Mouse (Mus musculus) lung, postnatal 4 days (tissue): ENCODE measurements around the gene Gm17571.
A peak's percentile ranks its signal among the peaks of the same experiment; 100 is the strongest.

Experiments used
- DNase-seq, 2 experiments: peaks; one replicate each; pipeline ENCODE4 v3.0.0; 2021

The Gm17571 gene

DNA sequence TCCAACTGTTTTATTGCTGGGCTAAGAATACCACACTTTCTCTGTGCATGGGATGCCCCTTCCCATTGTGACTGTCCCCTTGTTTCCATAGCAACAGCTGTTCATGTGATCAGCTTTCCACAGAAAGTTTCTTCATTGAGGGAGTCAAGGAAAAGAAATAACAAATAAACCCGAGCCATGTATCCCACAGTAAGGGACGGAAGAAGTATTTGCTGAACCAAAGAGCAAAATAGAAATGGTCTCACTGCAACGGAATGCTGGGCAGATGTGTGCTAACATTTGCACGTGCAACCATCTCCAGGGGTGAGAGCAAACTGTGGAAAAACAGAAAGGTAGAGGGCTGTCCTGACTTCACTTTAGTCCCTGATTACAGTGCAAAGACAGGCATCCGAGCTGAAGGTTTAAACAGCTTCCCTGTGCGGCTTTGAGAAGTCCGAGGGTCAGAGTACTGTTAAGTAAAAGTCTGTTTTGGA, 8.1 kb upstream of the Gm17571 start:
- peak in 1 of 2 experiments; percentile 33 for DNase-seq

DNA sequence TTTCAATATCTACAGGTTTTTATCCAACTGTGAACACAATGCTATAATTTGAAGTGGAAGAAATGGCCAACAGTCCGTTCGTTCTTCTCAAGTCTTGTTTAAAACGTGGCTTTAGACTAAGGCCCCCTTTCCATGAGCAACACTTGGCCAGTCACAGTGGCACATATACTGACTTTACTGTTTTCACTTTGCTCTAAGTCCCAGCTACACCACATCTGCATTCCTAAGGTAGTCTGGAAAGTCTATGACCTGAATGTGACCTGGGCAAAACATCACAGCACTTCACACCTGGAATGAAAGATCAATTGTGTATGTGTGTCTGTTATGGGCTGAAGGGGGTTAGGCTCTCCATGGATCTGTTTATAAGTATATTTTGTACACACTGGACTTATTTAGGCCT, 2.2 kb upstream of the Gm17571 start:
- no peak for DNase-seq

DNA sequence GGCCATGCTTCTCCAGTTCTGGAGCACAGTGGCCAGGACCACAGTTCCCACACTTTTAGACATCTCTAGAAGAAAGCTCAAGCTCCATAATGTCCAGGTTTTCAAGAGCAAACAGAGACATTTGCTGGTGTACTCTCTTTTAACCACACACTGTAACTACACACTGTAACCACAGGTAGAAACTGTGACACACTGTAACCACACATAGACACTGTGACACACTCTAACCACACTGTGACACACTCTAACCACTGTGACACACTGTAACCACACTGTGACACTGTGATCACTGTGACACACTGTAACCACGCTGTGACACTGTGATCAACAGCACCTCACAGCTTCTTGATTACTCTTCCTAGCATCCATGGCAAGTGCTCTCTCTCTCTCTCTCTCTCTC, 317 bp downstream of the Gm17571 start:
- no peak for DNase-seq

DNA sequence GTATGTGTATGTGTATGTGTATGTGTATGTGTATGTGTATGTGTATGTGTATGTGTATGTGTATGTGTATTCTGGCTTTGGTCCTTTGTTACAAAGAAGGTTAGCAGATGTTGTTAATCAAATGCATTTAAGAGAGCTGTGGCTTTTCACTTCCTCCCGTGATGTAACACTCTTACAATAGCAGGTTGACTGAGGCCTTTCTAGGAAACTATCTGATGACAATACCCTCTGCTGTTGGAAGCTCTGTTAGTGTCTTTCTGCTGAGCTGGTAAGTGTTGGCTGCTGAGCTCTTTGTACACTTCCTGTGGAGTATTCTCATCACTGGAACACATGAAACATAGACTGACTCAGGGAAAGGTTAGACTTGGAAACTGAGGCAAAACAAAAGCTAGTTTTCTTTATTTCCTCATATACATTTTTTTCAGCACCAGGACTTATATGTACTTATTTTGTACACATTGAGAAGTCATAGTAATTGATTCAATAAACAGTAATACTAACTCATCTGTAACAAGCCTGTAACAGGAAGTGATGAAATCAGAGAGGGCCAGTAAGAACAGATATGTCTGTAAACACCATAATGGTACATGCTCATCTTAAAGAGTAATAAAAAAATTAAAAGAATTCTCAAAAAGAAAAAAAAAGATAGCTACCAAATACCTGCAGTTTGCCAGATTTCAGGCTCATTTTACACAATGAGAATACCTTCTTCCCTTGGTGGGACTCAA, 2.9 kb downstream of the Gm17571 start:
- no peak for DNase-seq

DNA sequence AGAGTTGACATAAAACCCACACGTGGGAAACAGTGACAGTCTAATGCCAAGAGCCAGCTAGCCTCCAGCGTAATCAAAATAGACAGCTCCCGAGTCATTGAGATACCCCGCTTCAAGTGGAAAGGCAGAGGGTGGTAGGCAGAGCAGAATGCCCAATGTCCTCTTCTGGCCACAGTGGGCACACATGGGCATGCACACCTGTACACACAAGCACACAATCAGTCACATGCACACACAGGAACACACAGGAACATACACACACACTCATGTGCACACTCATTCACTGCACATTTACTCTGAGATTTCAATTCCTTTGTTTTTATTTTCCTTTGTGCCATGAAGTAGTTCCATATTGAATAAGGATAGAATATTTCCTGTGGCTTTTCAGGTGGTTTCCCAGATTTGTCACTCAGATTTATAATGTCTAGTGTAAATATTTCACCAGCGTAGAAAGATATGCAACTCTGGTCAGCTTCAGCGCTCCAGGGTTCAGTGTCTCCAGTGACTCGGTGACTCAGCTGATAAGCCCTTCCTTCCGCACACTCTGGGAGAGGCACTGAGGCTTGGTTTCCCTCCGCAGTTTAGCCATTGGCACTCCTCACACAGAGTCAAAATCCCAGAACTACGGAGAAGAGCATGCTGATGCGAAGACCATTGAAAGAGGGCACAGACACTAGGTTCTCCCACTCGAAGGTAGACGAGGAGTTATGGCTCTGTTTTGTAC, 4.4 kb downstream of the Gm17571 start:
- no peak for DNase-seq

DNA sequence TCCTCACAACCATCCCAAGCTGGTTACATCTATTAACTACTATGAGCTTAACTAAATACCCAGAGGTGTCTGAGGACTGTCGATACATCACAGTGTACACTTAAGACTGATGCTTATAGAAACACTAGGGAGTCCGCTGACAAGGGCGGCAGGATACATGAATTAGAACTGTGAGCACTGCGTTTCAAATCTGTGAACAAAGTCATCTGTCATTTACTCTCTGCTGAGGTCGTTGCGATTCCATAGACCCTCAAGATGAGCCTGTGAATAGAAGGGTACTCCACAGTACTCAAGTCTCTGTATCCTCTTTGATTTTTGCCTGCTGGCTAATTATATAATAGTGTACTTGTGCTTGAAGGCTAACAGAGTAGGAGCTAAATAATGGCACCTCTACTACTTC, 5.6 kb downstream of the Gm17571 start:
- DNase-seq: no peak

DNA sequence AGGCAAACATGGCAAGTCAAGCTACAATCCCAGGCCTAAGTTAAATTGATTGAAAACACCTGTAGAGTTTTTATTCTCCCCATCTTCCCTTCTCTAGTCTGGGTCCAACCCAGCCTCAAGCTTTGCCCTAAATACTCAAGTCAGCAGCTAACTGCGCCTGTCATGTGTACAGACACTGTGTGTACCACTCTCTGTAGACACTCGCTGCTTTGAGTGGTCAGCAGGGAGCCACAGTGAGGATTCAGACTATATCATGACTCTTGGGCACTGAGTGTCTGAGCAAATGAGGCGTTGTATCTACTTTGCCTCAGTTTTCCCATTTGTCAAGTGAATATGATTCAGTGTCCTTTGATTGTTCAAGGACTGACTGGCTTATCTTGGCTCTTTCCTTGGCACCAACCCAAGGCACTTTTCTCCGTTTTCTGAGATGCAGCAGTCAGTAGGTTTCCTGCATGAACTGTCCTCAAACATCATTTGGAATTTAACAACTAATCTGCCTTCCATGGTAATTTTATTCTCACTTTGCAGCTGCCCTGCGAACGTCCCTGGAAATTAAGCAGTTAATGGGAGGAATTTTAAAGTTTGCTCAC, 13.0 kb downstream of the Gm17571 start:
- no peak for DNase-seq

DNA sequence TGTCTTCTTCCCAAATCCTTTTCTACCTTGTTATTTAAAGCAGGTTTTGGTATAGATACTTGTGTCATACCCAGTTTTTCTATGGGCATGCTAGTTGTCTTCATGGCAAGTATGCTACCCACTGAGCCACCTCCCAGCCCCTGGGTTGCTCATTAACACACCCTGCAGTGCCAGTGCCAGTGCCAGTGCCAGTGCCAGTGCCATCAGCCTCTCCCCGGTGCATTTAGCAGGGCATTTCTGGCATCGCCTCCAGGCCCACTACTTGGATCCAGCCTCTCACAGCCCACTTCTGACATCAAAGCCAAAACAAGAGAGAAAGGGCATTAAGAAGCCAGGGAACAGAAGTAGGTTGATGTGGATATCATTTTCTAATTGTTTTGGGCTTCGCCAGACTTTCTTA, 14.9 kb downstream of the Gm17571 start:
- no peak for DNase-seq

DNA sequence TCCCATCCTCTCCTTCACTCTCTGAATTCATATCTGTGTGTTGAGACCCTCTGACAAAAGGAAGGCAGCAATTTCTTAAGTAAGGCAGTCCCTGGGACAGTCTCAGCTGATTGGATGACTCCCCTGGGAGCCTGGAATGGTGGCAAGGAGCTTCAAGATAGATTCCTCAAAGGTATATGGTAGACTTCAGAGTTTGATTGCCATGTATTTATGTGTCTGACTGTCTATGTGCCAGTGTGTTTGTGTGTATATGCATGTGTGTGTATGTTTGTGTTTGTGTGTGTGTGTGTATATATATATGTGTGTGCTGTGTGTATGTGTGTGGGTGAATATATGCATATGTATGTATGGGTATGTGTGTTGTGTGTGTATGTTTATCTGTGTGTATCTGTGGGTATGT, 15.8 kb downstream of the Gm17571 start:
- no peak for DNase-seq

DNA sequence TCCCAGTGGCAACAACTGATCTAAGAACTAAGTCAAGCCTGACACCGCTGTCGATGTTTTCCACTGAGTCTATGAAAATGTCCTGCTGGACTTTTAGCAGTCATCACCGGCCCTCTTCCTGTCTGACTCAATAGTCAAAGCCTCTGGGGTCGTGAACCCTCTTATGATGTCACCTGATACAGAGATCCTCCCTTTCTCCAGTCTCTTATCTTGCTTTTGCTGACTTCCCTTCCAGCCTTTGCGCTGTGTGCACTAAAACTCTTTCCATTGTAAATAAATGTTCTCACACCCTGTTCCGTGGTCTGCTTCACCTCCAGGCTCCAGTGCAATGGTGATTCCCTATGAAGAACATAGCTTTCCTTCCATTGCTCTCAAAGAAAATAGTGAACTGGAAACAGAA, 16.3 kb downstream of the Gm17571 start:
- DNase-seq: peak in 1 of 2 experiments; percentile 27

DNA sequence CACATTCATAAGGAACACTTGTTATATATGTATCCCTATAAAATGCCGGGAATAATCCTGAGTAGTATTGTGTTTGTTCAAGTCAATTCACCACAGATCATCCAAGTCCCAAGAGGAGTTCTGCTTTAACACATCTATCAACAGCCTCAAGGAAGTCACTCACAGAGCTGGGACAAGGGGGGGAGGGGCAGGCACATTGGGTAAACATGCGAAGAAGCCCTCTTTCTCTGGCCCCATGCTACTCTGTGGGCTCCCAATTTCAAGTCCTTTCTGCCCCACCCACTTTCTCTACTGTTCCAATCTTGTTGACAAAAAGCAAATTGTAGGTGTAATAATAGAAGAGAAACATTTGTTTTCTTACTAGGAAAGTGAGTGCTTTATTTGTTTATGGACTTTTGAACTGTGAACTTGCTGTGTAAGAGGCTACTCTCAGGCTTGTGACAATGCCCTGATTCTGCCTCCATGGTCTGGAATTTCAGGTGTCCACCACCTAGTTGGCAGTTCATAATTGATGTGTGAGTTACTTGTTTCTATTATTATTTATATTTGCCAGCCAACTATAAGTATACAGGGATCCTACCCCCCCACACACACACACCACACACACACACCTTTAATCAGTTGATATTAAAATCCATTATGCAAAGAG, 17.0 kb downstream of the Gm17571 start:
- DNase-seq: no peak

DNA sequence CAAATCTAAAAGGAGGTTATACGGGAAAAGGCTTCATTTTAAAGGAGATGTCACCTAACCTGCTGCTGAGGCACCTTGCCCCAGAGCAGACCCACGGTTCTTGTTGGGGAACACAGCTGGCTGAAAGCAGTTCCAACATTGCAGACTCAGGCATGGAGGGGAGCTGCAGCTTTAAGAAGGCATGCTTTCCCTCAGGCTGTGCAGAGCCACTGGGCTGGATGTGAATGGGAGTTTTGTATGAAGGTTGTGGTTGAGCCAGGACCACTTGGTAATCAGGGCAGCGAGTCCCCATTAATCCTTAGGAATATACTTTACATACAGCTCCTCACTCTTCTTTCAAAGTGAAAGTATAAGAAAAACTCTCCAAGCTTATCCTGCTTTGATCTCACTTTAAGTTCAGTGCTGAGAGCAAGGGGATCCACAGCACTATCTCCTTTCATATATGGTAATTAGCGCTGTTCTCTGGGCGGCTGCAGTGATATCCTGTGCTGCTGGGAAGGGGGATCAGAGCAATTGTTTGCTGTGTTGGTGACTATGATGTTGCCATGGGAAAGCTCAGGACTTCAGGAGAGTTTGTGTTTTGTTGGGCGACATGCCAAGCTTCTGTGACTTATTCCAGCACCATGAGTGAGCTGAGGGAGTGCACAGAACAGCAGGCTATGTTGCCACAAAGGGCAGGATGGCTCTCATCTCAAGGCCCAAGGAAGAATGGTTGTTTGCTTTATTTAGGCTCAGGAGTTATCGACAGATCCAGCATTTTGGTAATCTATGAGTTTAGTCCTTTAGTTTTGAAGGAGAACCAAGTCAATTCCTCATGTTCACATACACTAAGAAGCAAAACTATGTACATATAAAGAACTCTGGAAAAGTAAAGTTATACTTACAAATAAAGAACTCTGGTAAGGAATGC, 21.3 kb downstream of the Gm17571 start:
- peak; percentile 78 to 82 for DNase-seq

DNA sequence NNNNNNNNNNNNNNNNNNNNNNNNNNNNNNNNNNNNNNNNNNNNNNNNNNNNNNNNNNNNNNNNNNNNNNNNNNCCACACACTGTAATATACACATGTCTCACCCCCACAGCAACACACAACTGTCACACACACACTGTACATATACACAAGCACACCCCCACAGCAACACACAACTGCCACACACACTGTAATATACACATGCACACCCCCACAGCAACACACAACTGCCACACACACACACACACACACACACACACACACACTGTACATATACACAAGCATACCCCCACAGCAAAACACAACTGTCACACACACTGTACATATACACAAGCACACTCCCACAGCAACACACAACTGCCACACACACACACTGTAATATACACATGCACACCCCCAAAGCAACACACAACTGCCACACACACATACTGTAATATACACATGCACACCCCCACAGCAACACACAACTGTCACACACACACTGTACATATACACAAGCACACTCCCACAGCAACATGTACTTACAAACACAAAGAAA, 32.3 kb downstream of the Gm17571 start:
- no peak for DNase-seq
